Mouse (Mus musculus): Measurements from ENCODE around the gene Il1r2.

DNA sequence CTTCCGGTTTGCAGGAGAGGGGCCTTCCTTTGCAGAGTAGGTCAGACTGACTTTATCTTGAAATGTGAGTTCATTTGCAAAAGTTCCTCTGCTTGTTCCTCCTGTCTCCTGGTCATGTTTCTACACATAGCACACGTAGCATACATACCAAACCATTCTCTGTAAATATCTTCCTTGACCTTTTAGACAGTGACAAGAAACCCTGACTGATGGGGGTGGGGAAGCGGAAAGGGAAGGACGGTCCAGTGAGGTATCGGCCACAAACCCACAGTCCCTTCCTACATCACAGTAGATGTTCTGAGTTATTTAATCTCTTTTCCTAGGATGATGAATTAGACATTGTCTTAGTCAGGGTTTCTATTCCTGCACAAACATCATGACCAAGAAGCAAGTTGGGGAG is 27.3 kb upstream of the Il1r2 start:
- TF ChIP-seq CTCF (IDR thresholded peaks at IDR 0.05; ENCODE audit: extremely low read depth, insufficient read depth, low read length) (no peak), POLR2A (IDR thresholded peaks at IDR 0.05; ENCODE audit: extremely low read depth, insufficient read depth, low read length) (no peak)

Measured in cortical plate, adult 2 months (tissue).